Mouse (Mus musculus): Measurements from ENCODE around the gene Methig1. TPM values are rescaled to one million over a fixed set of nuclear protein-coding genes. Genes with fewer than 3 reads are reported as not detected.
A peak's percentile ranks its signal among the peaks of the same experiment; 100 is the strongest.
"Not testable (repeated sequence)": the region's sequence is repeated elsewhere in the genome, so short reads cannot be mapped to it uniquely, and the experiment has no call there.

The Methig1 gene
- polyA plus RNA-seq, 1 experiment from 2014 or later: 0.15 TPM

DNA sequence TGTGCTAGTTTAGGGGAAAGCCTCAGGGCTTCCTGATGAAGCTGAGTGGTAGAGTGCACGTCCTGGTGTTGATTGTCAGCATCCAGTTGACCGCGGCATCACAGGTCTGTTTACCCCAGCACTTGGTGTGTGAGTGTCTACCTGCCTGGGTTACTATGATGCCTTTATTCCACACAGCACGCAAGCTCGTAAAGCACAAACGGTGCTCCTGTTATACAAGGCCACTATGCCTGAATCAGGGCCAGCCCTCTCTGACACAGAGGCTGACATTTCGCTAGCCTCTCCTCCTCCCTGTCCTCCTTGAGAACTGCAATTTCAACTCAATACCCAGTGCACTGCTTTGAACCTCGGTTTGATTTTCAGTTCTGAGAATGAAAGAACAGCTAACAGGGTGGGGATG, 66.4 kb downstream of the Methig1 start:
- Histone ChIP-seq H3K9me3 (replicated peaks; ENCODE audit: control insufficient read depth, low read length) (no peaks in the 10 kb centered on the region), H3K27ac (replicated peaks; ENCODE audit: low read depth, low read length) (no peak overlapping the region), H3K4me1 (ENCODE audit: control insufficient read depth, insufficient read depth, low read length) (peaks cover 5% of the 10 kb centered on the region; the same call in 1 of the 2 replicates), H3K27me3 (ENCODE audit: control insufficient read depth, insufficient read depth, low read length) (no peaks in the 10 kb centered on the region; the same call in 1 of the 2 replicates), H3K4me3 (ENCODE audit: low read depth, low read length) (no peak overlapping the region), H3K9ac (replicated peaks; ENCODE audit: low read length) (no peak overlapping the region; the same call in 1 of the 2 replicates), H3K36me3 (replicated peaks; ENCODE audit: control insufficient read depth, insufficient read depth, low read depth, low read length) (no peaks in the 10 kb centered on the region), H3K4me2 (ENCODE audit: low read depth, low read length) (no peak overlapping the region)
- ATAC-seq (replicated peaks; ENCODE audit: insufficient number of reproducible peaks, low FRiP score, low TSS enrichment, low read depth) (no peak), DNase-seq (ENCODE audit: low spot score) (no peak)
- 77% methylated on average over 8 of the region's 8 CpGs for WGBS

GRCm38 (mm10) chr15:100419901-100420745, 67.2 kb downstream of the Methig1 start:
- Histone ChIP-seq H3K27ac (replicated peaks; ENCODE audit: low read depth, low read length) (no peak overlapping the region), H3K36me3 (replicated peaks; ENCODE audit: control insufficient read depth, insufficient read depth, low read depth, low read length) (no peaks in the 10 kb centered on the region), H3K4me1 (ENCODE audit: control insufficient read depth, insufficient read depth, low read length) (peaks cover 5% of the 10 kb centered on the region; the same call in 1 of the 2 replicates), H3K4me2 (ENCODE audit: low read depth, low read length) (no peak overlapping the region), H3K4me3 (ENCODE audit: low read depth, low read length) (no peak overlapping the region), H3K27me3 (ENCODE audit: control insufficient read depth, insufficient read depth, low read length) (no peaks in the 10 kb centered on the region; the same call in 1 of the 2 replicates), H3K9me3 (replicated peaks; ENCODE audit: control insufficient read depth, low read length) (no peaks in the 10 kb centered on the region), H3K9ac (replicated peaks; ENCODE audit: low read length) (no peak overlapping the region)
- WGBS: 67% methylated on average over 9 of the region's 9 CpGs
- DNase-seq (ENCODE audit: low spot score) (no peak), ATAC-seq (replicated peaks; ENCODE audit: insufficient number of reproducible peaks, low FRiP score, low TSS enrichment, low read depth) (no peak)

DNA sequence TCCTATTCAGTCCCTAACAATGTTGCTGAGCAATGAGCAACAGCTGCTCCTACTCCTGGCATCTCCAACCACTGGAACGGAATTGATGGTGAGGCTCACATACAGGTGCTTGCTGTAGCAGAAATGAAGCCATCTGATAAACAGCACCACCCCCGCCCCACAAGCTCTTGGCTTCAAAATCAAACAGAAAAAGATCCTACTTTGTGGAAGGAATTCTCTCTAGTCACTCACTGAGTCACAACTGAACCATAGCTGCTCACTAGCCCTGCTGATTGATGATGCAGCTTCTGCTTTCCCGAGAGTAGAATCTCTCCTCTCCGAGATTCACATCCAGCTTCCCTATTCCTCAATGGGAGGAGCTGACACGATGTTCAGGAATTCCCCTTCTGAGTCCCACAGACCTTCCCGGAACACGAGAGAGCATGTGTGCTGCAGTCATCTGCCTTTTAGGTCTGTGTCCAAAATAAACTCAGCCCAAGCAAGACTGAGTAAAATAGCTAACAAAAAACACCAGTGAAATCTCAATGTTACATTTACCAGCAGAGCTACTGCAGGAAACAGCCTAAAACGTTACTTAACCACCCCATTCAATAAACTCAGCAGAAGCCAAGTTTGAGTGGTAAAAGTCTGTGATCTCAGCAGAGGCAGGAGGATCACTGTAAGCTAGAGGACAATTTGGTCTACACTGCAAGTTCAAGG, 68.3 kb downstream of the Methig1 start:
- H3K27me3 ChIP-seq (ENCODE audit: control insufficient read depth, insufficient read depth, low read length): no peaks in the 10 kb centered on the region; the same call in 1 of the 2 replicates
- no peak overlapping the region for H3K9ac ChIP-seq (replicated peaks; ENCODE audit: low read length)
- no peaks in the 10 kb centered on the region for H3K9me3 ChIP-seq (replicated peaks; ENCODE audit: control insufficient read depth, low read length)
- H3K4me2 ChIP-seq (ENCODE audit: low read depth, low read length): peak overlapping the region; percentile 90; the same call in 1 of the 2 replicates
- H3K27ac ChIP-seq (replicated peaks; ENCODE audit: low read depth, low read length): no peak overlapping the region
- peak overlapping the region; percentile 98; the same call in 1 of the 2 replicates for H3K4me3 ChIP-seq (ENCODE audit: low read depth, low read length)
- DNase-seq (ENCODE audit: low spot score): no peak
- peaks cover 5% of the 10 kb centered on the region; the same call in 1 of the 2 replicates for H3K4me1 ChIP-seq (ENCODE audit: control insufficient read depth, insufficient read depth, low read length)
- ATAC-seq (replicated peaks; ENCODE audit: insufficient number of reproducible peaks, low FRiP score, low TSS enrichment, low read depth): no peak
- H3K36me3 ChIP-seq (replicated peaks; ENCODE audit: control insufficient read depth, insufficient read depth, low read depth, low read length): no peaks in the 10 kb centered on the region
- 47% methylated on average over 8 of the region's 8 CpGs for WGBS

- not testable (repeated sequence) for H3K36me3 ChIP-seq (replicated peaks; ENCODE audit: control insufficient read depth, insufficient read depth, low read depth, low read length); ATAC-seq (replicated peaks; ENCODE audit: insufficient number of reproducible peaks, low FRiP score, low TSS enrichment, low read depth); H3K27me3 ChIP-seq (ENCODE audit: control insufficient read depth, insufficient read depth, low read length); DNase-seq (ENCODE audit: low spot score); H3K9me3 ChIP-seq (replicated peaks; ENCODE audit: control insufficient read depth, low read length); H3K4me1 ChIP-seq (ENCODE audit: control insufficient read depth, insufficient read depth, low read length); H3K27ac ChIP-seq (replicated peaks; ENCODE audit: low read depth, low read length)
- Histone ChIP-seq H3K4me3 (ENCODE audit: low read depth, low read length) (peak within 1 kb of the TSS; percentile 98), H3K9ac (replicated peaks; ENCODE audit: low read length) (peak within 1 kb of the TSS; percentile 94), H3K4me2 (ENCODE audit: low read depth, low read length) (peak within 1 kb of the TSS; percentile 90)
- 22% methylated on average over 3 of the region's 3 CpGs for WGBS
These were observed 68.8 kb downstream of the Methig1 start, which contains the start of gene Gm5475 for GRCm38 (mm10) chr15:100421758-100422197. Gene Gm5475, plus strand, starts transcription at chr15:100422147.

DNA sequence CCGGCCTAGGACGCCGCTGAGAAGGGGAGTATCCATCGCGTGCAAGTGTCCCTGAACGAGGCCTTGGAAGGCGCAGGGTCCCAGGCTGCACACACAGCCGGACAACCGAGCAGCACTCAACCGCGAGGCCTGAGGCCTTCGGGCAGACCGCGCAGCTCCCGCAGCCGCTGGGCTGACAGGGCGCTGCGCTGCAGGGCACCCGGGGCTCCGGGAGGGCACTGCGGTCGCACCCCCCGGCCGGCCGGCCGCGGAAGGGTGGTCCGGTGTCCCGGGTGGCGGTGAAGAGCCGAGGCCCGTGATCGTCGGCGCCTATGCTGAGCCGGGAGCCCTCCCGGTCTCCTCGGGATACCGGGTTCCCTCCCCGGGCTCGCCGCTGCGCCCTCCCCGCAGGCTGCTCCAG, 69.5 kb downstream of the Methig1 start:
- Histone ChIP-seq H3K4me1 (ENCODE audit: control insufficient read depth, insufficient read depth, low read length) (peaks cover 5% of the 10 kb centered on the region; the same call in 1 of the 2 replicates), H3K9me3 (replicated peaks; ENCODE audit: control insufficient read depth, low read length) (no peaks in the 10 kb centered on the region), H3K4me2 (ENCODE audit: low read depth, low read length) (peak overlapping the region; percentile 90), H3K4me3 (ENCODE audit: low read depth, low read length) (peak overlapping the region; percentile 98), H3K9ac (replicated peaks; ENCODE audit: low read length) (peak overlapping the region; percentile 94), H3K27me3 (ENCODE audit: control insufficient read depth, insufficient read depth, low read length) (no peaks in the 10 kb centered on the region; the same call in 1 of the 2 replicates), H3K27ac (replicated peaks; ENCODE audit: low read depth, low read length) (no peak overlapping the region), H3K36me3 (replicated peaks; ENCODE audit: control insufficient read depth, insufficient read depth, low read depth, low read length) (no peaks in the 10 kb centered on the region)
- peak; percentile 60 for ATAC-seq (replicated peaks; ENCODE audit: insufficient number of reproducible peaks, low FRiP score, low TSS enrichment, low read depth)
- peak; percentile 32 for DNase-seq (ENCODE audit: low spot score)
- under 1% methylated on average over 42 of the region's 44 CpGs for WGBS

GRCm38 (mm10) chr15:100422899-100423860, 70.2 kb downstream of the Methig1 start:
- Histone ChIP-seq H3K9ac (replicated peaks; ENCODE audit: low read length) (peak overlapping the region; percentile 94), H3K4me3 (ENCODE audit: low read depth, low read length) (peak overlapping the region; percentile 98), H3K27me3 (ENCODE audit: control insufficient read depth, insufficient read depth, low read length) (no peaks in the 10 kb centered on the region; the same call in 1 of the 2 replicates), H3K4me1 (ENCODE audit: control insufficient read depth, insufficient read depth, low read length) (peaks cover 3% of the 10 kb centered on the region; the same call in 1 of the 2 replicates), H3K36me3 (replicated peaks; ENCODE audit: control insufficient read depth, insufficient read depth, low read depth, low read length) (no peaks in the 10 kb centered on the region), H3K27ac (replicated peaks; ENCODE audit: low read depth, low read length) (no peak overlapping the region), H3K9me3 (replicated peaks; ENCODE audit: control insufficient read depth, low read length) (no peaks in the 10 kb centered on the region), H3K4me2 (ENCODE audit: low read depth, low read length) (peak overlapping the region; percentile 90)
- peak; percentile 95 for DNase-seq (ENCODE audit: low spot score)
- WGBS: 1% methylated on average over 58 of the region's 65 CpGs
- ATAC-seq (replicated peaks; ENCODE audit: insufficient number of reproducible peaks, low FRiP score, low TSS enrichment, low read depth): peak; percentile 95

DNA sequence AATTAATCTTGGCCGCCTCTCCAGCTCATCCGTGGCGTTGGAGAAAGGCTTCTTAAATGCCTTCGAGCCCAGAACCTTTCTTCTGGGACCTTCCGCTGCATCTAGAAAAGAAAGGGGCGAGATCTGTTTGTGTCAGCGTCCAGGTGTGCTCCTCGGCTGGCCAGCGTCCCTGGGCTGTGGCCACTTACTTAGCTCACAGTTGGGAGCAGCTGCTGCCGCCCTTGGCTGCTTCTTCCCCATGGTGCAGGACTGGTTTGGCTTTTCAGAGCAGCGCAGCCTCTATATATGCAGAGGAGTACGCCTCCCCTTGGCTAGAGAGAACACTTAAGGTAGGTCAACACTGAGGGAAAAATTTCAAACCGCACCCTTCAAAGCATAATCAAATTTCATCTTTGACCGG, 71.0 kb downstream of the Methig1 start:
- peak; percentile 48 for DNase-seq (ENCODE audit: low spot score)
- 3% methylated on average over 14 of the region's 14 CpGs for WGBS
- H3K36me3 ChIP-seq (replicated peaks; ENCODE audit: control insufficient read depth, insufficient read depth, low read depth, low read length): no peaks in the 10 kb centered on the region
- peak overlapping the region; percentile 17 for H3K4me3 ChIP-seq (ENCODE audit: low read depth, low read length)
- no peaks in the 10 kb centered on the region; the same call in 1 of the 2 replicates for H3K27me3 ChIP-seq (ENCODE audit: control insufficient read depth, insufficient read depth, low read length)
- H3K4me2 ChIP-seq (ENCODE audit: low read depth, low read length): peak overlapping the region; percentile 90
- no peak for ATAC-seq (replicated peaks; ENCODE audit: insufficient number of reproducible peaks, low FRiP score, low TSS enrichment, low read depth)
- no peaks in the 10 kb centered on the region for H3K9me3 ChIP-seq (replicated peaks; ENCODE audit: control insufficient read depth, low read length)
- peaks cover 3% of the 10 kb centered on the region; the same call in 1 of the 2 replicates for H3K4me1 ChIP-seq (ENCODE audit: control insufficient read depth, insufficient read depth, low read length)
- no peak overlapping the region; the same call in 1 of the 2 replicates for H3K9ac ChIP-seq (replicated peaks; ENCODE audit: low read length)
- H3K27ac ChIP-seq (replicated peaks; ENCODE audit: low read depth, low read length): no peak overlapping the region
